Mouse (Mus musculus) adipose tissue, adult 10 weeks (tissue): ENCODE data around the gene Cacng7. TPM values are rescaled to one million over a fixed set of nuclear protein-coding genes. Genes with fewer than 3 reads are reported as not detected.

Source experiments
- polyA plus RNA-seq: library from polyadenylated mRNA; stranded (reverse); fragments of 350-450 nt; fragmentation: Illumina TruSeq; extraction: RNeasy Lipid Tissue Mini Kit (QIAGEN cat#74804); gene quantifications from one replicate; pipeline ENCODE4 v1.2.3, GENCODE M21; 2014; ENCODE audit warnings: low read depth, low replicate concordance

Cacng7 gene
- 10.1 TPM for polyA plus RNA-seq

GRCm38 (mm10) chr7:3332619-3333521 lies at the start of gene Cacng7:
Cacng7 (plus strand) TSS chr7:3332955.

GRCm38 (mm10) chr7:3288976-3289970 lies 43.5 kb upstream of the Cacng7 start, which contains the start of the genes Myadm and Prkcg:
Myadm (plus strand) TSS chr7:3289080.
Prkcg (plus strand) TSS chr7:3289179.

GRCm38 (mm10) chr7:3390413-3391080 lies 57.8 kb downstream of the Cacng7 start, which contains the start of gene Cacng8:
Cacng8 (plus strand) TSS chr7:3390683.

Other genes with a start within 250 kb of the Cacng7 start
- not detected for gene AU018091, start 163.8 kb upstream of the Cacng7 start, polyA plus RNA-seq
- not detected for gene Nlrp12, start 83.2 kb upstream of the Cacng7 start, polyA plus RNA-seq
- gene Myadm, start 43.9 kb upstream of the Cacng7 start, polyA plus RNA-seq: 86.4 TPM
- 2.1 TPM for gene Prkcg, start 43.8 kb upstream of the Cacng7 start, polyA plus RNA-seq
- gene Cacng8, start 57.7 kb downstream of the Cacng7 start, polyA plus RNA-seq: 0.16 TPM
- gene Cacng6, start 91.2 kb downstream of the Cacng7 start, polyA plus RNA-seq: not detected
- 0.21 TPM for gene Tarm1, start 169.7 kb downstream of the Cacng7 start, polyA plus RNA-seq